Mouse (Mus musculus): Measurements from ENCODE around the gene Bglap2. TPM values are rescaled to one million over a fixed set of nuclear protein-coding genes. Genes with fewer than 3 reads are reported as not detected.
"Not testable (repeated sequence)": the region's sequence is repeated elsewhere in the genome, so short reads cannot be mapped to it uniquely, and the experiment has no call there.

The Bglap2 gene
- polyA plus RNA-seq, 2 experiments from 2014 or later, result not detected

DNA sequence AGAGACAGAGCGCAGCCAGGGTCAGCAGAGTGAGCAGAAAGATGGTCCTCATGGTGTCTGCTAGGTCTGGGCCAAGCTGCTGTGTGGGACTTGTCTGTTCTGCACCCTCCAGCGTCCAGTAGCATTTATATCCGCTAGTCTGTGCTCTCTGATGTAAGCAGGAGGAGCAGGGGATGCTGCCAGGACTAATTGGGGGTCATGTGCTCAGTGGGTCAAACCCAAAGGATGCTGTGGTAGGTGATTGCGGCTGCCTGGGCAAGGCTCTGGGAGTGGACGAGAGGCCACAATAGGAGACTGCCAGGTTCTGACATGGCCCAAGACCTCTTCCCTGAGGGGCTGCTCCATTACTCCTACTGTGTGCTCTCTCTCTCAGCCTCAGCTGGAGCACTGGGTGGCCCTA is 5.9 kb upstream of the Bglap2 start, which contains the start of gene Bglap:
Gene Bglap, minus strand, starts transcription at position 101 of the 400 bp plus-strand sequence.
- no peak for ATAC-seq

- ATAC-seq, result not testable (repeated sequence)
These were observed 3.9 kb upstream of the Bglap2 start for GRCm38 (mm10) chr3:88382383-88382782.

DNA sequence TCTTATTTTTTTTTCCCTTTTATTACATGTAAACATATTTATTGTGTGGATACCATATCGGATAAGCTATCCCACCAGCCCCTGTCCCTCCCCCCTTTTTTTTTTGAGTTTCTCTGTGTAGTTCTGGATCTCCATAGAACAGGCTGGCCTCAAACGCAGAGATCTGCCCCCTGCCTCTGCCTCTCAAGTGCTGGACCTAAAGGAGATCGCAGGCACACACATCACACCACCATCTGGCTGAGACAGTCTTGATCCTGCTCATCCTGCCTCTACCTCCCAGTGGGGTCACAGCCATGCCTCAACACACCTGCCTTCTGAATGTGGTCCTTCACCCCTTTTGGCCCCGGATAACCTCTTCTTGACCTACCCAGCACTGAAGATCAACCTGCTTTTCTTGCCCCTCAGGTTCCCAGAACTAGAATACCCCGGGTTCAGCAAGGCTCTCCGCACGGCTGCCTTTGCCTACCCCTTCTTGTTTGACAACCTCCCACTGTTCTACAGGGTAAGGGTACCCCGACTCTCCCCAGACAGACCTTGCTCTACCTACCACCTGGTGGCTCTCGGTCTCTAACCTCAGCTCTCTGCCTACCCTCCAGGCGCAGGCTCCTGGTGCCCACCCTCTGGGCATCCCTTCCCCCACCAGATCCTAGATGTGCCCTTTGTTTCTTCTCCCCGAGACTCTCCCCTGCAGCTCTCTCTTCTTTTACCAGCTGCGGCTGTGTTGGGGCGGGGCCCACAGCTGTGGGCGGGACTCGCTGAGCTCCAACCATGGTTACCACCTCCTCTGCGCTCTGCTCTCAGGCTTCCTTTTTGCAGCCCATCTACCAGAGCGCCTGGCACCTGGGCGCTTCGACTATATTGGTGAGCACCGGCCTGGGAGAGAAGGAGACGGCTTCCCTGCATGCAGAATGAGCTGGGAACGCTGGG is 3.2 kb upstream of the Bglap2 start:
- ATAC-seq, result peak; percentile 98

GRCm38 (mm10) chr3:88376644-88377043 is 1.9 kb downstream of the Bglap2 start:
- ATAC-seq, result not testable (repeated sequence)

- ATAC-seq, result peak; percentile 93
These were observed 2.5 kb downstream of the Bglap2 start for GRCm38 (mm10) chr3:88375750-88376626.

- not testable (repeated sequence) for ATAC-seq
These were observed 5.9 kb downstream of the Bglap2 start, which contains the start of gene Bglap3 for GRCm38 (mm10) chr3:88372643-88373042. Gene Bglap3, minus strand, starts transcription at chr3:88372743.

DNA sequence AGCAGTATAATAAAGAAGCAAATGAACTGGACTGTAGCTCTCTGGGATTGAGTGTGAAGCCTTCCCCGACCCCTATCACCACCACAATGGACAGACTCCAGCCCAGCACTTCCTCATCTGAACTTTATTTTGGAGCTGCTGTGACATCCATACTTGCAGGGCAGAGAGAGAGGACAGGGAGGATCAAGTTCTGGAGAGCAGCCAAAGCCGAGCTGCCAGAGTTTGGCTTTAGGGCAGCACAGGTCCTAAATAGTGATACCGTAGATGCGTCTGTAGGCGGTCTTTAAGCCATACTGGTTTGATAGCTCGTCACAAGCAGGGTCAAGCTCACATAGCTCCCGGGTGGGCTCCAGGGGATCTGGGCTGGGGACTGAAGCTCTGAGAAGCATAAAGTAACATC is 10.0 kb downstream of the Bglap2 start:
- ATAC-seq, result not testable (repeated sequence)

- not testable (repeated sequence) for ATAC-seq
These were observed 11.0 kb downstream of the Bglap2 start for GRCm38 (mm10) chr3:88367517-88367916.

DNA sequence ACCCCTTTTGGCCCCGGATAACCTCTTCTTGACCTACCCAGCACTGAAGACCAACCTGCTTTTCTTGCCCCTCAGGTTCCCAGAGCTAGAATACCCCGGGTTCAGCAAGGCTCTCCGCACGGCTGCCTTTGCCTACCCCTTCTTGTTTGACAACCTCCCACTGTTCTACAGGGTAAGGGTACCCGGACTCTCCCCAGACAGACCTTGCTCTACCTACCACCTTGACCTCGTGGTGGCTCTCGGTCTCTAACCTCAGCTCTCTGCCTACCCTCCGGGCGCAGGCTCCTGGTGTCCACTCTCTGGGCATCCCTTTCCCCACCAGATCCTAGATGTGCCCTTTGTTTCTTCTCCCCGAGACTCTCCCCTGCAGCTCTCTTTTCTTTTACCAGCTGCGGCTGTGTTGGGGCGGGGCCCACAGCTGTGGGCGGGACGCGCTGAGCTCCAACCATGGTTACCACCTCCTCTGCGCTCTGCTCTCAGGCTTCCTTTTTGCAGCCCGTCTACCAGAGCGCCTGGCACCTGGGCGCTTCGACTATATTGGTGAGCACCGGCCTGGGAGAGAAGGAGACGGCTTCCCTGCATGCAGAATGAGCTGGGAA is 11.6 kb downstream of the Bglap2 start:
- peak; percentile 95 for ATAC-seq

DNA sequence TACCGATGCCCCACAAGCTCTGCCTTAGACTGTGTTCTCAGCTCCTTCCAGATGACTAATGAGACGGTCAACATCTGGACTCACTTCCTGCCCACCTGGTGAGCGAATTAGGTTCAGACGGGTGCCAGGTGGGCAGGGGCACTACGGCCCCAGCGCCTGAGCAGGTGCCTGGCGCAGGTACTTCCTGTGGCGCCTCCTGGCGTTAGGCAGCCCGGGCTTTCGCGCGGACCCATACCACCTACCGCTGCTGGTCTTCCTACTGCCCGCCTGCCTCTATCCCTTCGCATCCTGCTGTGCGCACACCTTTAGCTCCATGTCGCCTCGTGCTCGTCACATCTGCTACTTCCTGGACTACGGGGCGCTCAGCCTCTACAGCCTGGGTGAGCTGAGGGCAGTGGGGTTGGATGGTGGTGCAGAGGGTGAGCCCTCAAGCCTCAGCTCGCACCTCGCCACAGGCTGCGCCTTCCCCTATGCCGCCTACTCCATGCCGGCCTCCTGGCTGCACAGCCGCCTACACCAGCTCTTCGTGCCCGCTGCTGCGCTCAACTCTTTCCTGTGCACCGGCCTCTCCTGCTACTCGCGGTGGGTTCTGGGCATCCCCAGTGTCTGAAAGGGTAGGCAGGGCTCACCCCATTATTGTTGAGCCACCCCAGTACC is 12.7 kb downstream of the Bglap2 start:
- no peak for ATAC-seq

DNA sequence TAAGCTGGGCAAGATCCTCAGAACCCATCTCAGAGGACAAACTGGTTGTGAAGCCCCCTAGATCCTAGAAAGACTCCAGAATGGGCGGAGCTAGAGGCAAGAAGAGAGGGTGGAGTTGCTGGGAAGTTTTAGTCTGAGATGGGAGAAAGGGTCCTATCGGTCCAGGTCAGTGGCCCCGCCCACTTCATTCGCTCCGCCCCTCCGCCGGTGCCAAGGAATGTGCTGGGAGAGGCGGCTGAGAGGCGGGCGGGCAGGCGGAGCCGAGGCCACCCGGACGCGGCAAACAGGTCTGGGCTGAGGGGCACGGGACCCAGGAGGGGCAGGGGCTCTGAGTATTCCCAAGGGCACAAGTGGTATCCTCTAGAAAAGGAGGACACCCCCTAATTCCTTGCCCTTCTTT is 14.2 kb downstream of the Bglap2 start, which contains the start of gene Paqr6:
Gene Paqr6, plus strand, starts transcription at position 248 of the 400 bp plus-strand sequence.
- ATAC-seq, result no peak

- ATAC-seq, result no peak
These were observed 14.8 kb downstream of the Bglap2 start for GRCm38 (mm10) chr3:88363700-88364099.

DNA sequence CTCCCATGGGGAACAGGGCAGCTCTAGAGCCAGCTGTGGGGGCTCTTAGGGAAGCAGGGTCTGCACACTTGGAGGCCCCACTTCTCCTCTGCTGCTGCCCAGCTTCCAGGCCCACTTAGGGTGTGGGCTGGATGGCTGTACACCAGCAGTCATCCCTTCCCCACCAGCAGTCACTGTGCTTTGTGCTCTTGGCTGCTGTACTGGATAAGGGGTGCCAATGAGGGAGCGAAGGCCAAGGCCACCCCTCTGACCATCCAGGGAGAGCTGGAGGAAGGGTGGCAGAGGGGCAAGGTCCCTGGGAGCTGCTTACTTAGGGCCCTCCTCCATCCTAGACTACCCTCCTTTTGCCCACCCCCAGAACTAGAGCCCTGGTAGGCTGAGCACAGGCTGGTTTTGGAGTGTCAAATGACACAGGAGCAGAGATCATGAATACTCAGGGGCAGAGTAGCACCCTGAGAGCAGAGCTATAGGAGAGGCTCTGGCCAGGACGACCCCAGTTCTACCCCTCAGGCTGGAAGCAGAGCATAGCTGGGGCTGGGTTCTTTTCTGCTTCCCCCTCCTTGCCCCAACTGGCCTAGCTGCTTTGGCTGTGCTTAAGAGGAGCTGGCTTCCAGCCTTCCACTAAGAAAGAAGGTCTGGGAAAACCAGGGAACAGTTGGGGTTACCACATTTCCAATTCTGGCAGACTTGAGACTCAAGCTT is 16.7 kb downstream of the Bglap2 start:
- no peak for ATAC-seq

GRCm38 (mm10) chr3:88361096-88361495 is 17.4 kb downstream of the Bglap2 start:
- no peak for ATAC-seq

GRCm38 (mm10) chr3:88359989-88360388 is 18.5 kb downstream of the Bglap2 start:
- ATAC-seq, result no peak

DNA sequence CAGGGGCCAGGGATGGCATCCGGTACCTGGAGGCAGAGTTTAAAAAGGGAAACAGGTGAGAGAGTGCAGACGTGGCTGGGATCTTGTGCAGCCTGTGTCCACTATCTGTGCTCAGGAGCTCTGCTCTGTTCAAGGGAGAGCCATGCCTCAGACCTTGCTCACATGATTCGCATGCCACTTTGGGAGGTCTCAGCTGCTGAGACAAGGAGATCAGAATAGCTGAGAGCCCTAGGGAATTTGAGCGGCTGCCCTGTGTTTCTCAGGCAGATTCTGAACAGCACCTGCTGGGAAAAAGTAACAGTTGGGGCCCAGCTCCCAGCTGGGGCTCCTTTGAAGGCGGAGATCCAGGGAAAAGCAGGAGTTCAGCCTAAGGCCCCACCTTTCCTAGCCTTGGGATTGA is 18.9 kb downstream of the Bglap2 start:
- ATAC-seq, result no peak

- no peak for ATAC-seq
These were observed 23.9 kb downstream of the Bglap2 start for GRCm38 (mm10) chr3:88354396-88355165.

DNA sequence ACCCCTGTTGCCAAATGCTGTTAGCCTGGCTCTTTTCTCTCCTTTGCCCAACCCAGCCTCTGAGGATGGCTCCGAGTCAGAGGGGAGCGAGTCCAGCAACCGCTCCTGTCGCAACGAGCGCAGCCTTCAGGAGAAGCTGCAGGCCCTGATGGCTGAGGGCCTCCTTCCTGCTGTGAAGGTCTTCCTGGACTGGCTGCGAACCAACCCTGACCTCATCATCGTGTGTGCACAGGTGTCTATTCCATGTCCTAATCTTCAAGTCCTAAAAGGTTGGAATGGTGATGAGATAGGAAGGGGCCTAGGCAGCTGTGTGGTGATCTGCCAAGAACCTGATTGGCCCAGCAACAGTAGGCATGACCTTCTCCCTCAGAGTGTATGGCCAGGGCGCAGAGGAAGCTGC is 25.6 kb downstream of the Bglap2 start:
- ATAC-seq, result no peak

GRCm38 (mm10) chr3:88350732-88351131 is 27.8 kb downstream of the Bglap2 start:
- ATAC-seq, result no peak

DNA sequence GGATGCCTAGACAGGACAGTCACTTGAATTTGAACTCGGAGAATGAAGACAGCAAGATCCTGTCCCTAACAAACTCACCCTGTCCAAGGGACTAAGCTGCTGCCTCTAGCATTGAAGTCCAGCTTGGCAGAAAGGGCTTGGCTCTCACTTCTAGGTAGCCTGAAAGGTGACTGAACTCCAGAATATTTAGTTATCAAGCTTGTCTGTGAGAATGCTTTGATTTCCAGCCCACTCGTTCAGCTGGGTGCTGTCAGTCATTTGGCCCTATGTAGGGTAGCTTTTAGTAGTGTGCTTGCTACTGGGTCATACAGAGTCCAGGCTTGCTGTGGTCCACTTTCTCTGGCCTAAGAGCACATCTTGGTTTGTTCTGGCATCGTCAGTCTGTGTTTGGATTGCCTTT is 39.5 kb downstream of the Bglap2 start:
- ATAC-seq, result no peak

GRCm38 (mm10) chr3:88338316-88338715 is 40.2 kb downstream of the Bglap2 start:
- no peak for ATAC-seq

Data from CD4-positive, CD25-positive, alpha-beta regulatory T cell, adult 4 months (primary cell).